Mouse (Mus musculus) intestine, postnatal 0 days (tissue): ENCODE results near the gene Pde4d. TPM values are rescaled to one million over a fixed set of nuclear protein-coding genes. Genes with fewer than 3 reads are reported as not detected.

Experiments used
- ATAC-seq: fragments of 200-750 bp; cut with Nextera tagmentation; 2 replicates; pipeline ENCODE4 v1.8.0; 2017; ENCODE audit warnings: mild to moderate bottlenecking, moderate TSS enrichment, moderate library complexity
- H3K27ac ChIP-seq: fragments of 300-500 bp; sonication (generic); 2 replicates; pipeline ENCODE4 v1.5.1; 2014; ENCODE audit warnings: mild to moderate bottlenecking, low read depth, low read length, moderate library complexity
- H3K27me3 ChIP-seq: fragments of 300-500 bp; sonication (generic); replicated peaks from 2 replicates; pipeline ENCODE4 v1.6.1; 2014; ENCODE audit warnings: low read length, mixed read lengths; ENCODE audit not compliant: control insufficient read depth, insufficient read depth
- H3K36me3 ChIP-seq: fragments of 300-500 bp; sonication (generic); 2 replicates; pipeline ENCODE4 v1.6.1; 2014; ENCODE audit warnings: mild to moderate bottlenecking, moderate library complexity; ENCODE audit not compliant: control insufficient read depth, insufficient read depth
- H3K4me1 ChIP-seq: fragments of 300-500 bp; sonication (generic); replicated peaks from 2 replicates; pipeline ENCODE4 v1.6.1; 2014; ENCODE audit warnings: antibody characterized with exemption, low read length, mixed read lengths; ENCODE audit not compliant: control insufficient read depth, insufficient read depth
- H3K4me2 ChIP-seq: fragments of 300-500 bp; sonication (generic); replicated peaks from 2 replicates; pipeline ENCODE4 v1.6.1; 2014; ENCODE audit warnings: low read depth, mild to moderate bottlenecking, moderate library complexity
- H3K4me3 ChIP-seq: fragments of 300-500 bp; sonication (generic); 2 replicates; pipeline ENCODE4 v1.5.1; 2014; ENCODE audit warnings: low read depth, low read length
- H3K9ac ChIP-seq: fragments of 300-500 bp; sonication (generic); 2 replicates; pipeline ENCODE4 v1.6.1; 2014; ENCODE audit warnings: mild to moderate bottlenecking, low read depth, low read length
- H3K9me3 ChIP-seq: fragments of 300-500 bp; sonication (generic); 2 replicates; pipeline ENCODE4 v1.6.1; 2016; ENCODE audit warnings: mixed run types; ENCODE audit not compliant: control insufficient read depth
- CTCF ChIP-seq: sonication (generic); IDR thresholded peaks from 2 replicates; pipeline ENCODE4 v1.5.1; 2016; ENCODE audit warnings: low read depth, mild to moderate bottlenecking, control low read depth, antibody characterized with exemption, moderate library complexity
- WGBS: fragments of 180-500 bp; shearing (Covaris S2); extraction: QIAGEN DNeasy Blood & Tissue Kit; methylation state at CpG from one replicate; pipeline ENCODE4 v1.1.7; 2014; 5-methylcytosine and 5-hydroxymethylcytosine counted together
- polyA plus RNA-seq: library from polyadenylated mRNA; unstranded; fragments of >200 nt; fragmentation: Nextera tagmentation; extraction: Ambion mirVana; gene quantifications from 2 replicates; pipeline ENCODE4 v1.2.1, GENCODE M21; 2015

Gene Pde4d
- polyA plus RNA-seq, 1 experiment from 2014 or later, result 17.8 TPM

DNA sequence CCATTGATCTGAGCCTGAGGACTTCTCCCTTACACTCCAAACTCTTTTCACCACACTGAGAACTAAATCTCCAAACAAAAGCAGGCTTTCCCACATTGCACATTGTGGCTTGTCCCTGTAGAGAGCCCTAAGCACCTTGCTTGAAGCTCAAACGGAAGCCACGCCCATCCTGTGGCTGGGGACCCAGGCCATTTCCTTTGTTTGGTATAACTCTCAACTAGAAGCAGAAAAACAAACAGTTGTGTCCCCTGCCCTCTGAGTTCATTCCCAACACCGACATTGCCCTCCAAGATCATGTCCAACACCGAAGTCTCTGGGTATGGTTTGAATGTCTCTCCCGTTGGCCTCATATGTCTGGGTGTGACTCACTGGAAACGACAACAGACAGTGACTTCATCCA, 759.7 kb downstream of the Pde4d start:
- Histone ChIP-seq H3K4me1 (no peaks in the 10 kb centered on the region), H3K9ac (no peak overlapping the region), H3K4me2 (no peak overlapping the region), H3K27me3 (no peaks in the 10 kb centered on the region), H3K27ac (no peak overlapping the region), H3K36me3 (no peaks in the 10 kb centered on the region), H3K9me3 (no peaks in the 10 kb centered on the region), H3K4me3 (no peak overlapping the region)
- WGBS, result 58% methylated on average over 6 of the region's 6 CpGs
- no peak for ATAC-seq
- no peak for TF ChIP-seq CTCF

DNA sequence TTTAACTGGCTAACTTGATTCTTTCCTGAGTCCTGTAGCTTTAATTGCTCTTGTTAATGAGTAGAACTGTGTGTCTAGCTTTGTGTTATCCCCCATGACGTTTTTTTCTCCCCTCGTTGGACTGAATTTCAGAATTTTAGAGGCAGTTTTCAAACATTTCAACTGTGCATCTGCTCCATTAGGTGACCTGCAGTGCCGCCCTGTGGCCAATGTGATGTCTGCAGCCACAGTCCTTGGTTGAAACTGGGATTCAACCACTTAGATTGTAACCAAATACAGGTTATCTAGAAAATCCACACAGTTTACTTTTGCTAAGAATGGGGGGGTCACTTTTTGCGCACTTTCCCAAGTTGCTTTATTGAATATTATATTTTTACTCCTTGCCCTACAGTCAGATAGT, 760.7 kb downstream of the Pde4d start:
- Histone ChIP-seq H3K4me2 (no peak overlapping the region), H3K27ac (no peak overlapping the region), H3K9ac (no peak overlapping the region), H3K4me1 (no peaks in the 10 kb centered on the region), H3K4me3 (no peak overlapping the region), H3K27me3 (no peaks in the 10 kb centered on the region), H3K9me3 (no peaks in the 10 kb centered on the region), H3K36me3 (no peaks in the 10 kb centered on the region)
- peak; percentile 92 for TF ChIP-seq CTCF
- 0% methylated on average over 4 of the region's 4 CpGs for WGBS
- no peak for ATAC-seq

DNA sequence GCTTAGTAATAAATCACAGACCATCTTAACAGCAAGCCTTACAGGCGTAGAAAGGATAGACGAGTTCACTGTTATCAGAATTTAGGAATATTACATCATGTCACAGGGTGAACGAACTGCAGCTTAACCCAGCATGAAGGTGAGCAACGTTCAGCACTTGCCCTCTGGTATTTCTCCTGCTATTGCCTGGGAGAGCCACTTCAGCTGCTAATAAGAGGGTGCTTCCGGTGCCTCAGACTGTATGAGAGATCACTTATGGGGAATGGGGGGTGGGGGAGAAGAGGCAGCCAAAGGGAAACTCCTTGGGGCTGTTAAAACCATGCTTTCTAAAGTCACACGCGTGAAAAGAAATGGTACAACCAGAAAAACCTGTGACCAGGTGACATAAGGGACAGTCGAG, 761.7 kb downstream of the Pde4d start:
- Histone ChIP-seq H3K9ac (no peak overlapping the region), H3K27ac (no peak overlapping the region), H3K4me2 (peak overlapping the region; percentile 58), H3K9me3 (no peaks in the 10 kb centered on the region), H3K27me3 (no peaks in the 10 kb centered on the region), H3K4me1 (no peaks in the 10 kb centered on the region), H3K36me3 (no peaks in the 10 kb centered on the region), H3K4me3 (peak overlapping the region; percentile 22; the same call in 1 of the 2 replicates)
- TF ChIP-seq CTCF, result no peak
- no peak for ATAC-seq
- WGBS, result 37% methylated on average over 8 of the region's 8 CpGs

DNA sequence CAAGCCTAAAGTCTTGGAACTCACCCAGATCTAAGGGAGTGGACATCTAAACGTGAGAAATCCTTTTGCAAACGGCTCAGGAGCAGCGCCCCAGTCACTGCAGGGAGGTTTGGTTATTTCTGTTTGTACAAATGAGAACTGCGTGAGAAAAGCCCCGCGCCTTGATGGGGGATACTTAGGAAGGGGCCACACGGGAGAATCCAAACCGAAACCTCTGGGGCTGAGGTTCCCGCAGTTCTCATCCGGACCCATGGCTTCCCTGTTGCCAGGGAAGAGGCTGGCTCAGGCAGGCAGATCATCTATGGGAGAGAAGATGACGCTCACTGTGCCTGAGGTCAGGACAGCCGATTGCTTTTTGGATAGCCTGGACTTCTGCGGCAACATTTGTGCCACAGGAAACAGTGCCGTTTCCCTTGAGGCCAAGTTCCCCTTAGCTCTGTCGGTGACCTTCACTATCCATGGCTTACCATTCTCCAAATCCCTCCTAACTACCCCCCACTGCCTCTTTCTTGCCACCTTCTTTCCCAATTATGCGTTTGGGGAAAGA, 762.3 kb downstream of the Pde4d start:
- no peak overlapping the region for H3K9ac ChIP-seq
- H3K4me2 ChIP-seq, result peak overlapping the region; percentile 58
- no peak overlapping the region for H3K27ac ChIP-seq
- H3K4me3 ChIP-seq, result peak overlapping the region; percentile 22
- no peak for ATAC-seq
- no peaks in the 10 kb centered on the region for H3K36me3 ChIP-seq
- H3K9me3 ChIP-seq, result no peaks in the 10 kb centered on the region
- no peaks in the 10 kb centered on the region for H3K27me3 ChIP-seq
- no peaks in the 10 kb centered on the region for H3K4me1 ChIP-seq
- WGBS, result 37% methylated on average over 16 of the region's 16 CpGs
- TF ChIP-seq CTCF, result no peak

GRCm38 (mm10) chr13:109212788-109213473, 763.2 kb downstream of the Pde4d start:
- ATAC-seq, result no peak
- Histone ChIP-seq H3K9me3 (no peaks in the 10 kb centered on the region), H3K4me1 (no peaks in the 10 kb centered on the region), H3K4me2 (peak overlapping the region; percentile 58), H3K36me3 (no peaks in the 10 kb centered on the region), H3K27me3 (no peaks in the 10 kb centered on the region), H3K4me3 (peak overlapping the region; percentile 15; the same call in 1 of the 2 replicates), H3K9ac (no peak overlapping the region), H3K27ac (no peak overlapping the region)
- WGBS, result 21% methylated on average over 13 of the region's 13 CpGs
- peak; percentile 72 for TF ChIP-seq CTCF

DNA sequence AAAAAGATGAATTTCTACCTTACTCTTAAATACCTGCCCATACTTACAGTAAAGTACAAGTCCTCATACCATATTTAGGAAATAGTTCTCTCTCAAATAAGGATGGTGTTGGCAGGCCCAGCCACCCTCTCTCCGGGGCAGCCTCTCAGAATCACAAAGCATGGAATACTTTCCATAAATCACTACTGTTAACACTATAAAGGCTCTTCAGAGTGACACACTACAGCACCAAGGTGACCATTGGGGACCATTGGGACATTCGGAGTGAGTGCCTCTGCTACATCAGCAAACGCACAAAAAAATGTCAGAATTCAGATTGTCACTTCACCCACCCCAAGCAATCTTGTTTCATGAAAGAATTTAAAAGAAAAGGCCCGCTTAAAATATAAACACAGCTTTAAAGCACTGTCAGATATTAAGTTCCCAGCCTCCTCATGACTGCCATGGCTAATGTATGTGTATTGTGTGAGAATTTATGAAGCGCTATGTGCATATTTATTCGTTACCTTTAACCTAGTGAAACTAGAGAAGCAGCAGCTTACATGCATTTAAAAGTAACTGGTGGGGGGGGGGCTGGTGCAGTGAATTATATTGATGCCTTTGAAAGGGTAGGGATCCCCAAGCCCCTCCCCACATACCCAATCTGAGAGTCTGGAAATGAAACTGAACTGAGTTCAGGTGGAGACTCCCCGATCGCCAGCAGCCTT, 769.4 kb downstream of the Pde4d start:
- no peaks in the 10 kb centered on the region for H3K9me3 ChIP-seq
- no peak overlapping the region for H3K27ac ChIP-seq
- ATAC-seq, result no peak

More for the DNA sequence above, 769.4 kb downstream of the Pde4d start:
- WGBS, result 84% methylated on average over 8 of the region's 8 CpGs
- no peaks in the 10 kb centered on the region for H3K36me3 ChIP-seq
- no peaks in the 10 kb centered on the region for H3K27me3 ChIP-seq
- H3K4me2 ChIP-seq, result no peak overlapping the region
- no peak overlapping the region for H3K4me3 ChIP-seq
- no peaks in the 10 kb centered on the region for H3K4me1 ChIP-seq
- TF ChIP-seq CTCF, result no peak
- no peak overlapping the region for H3K9ac ChIP-seq
